Mouse (Mus musculus): ENCODE measurements around the gene Pabpc4.

- TF ChIP-seq MAX (IDR thresholded peaks at IDR 0.05) (no peak), CTCF (IDR thresholded peaks at IDR 0.05; ENCODE audit: control insufficient read depth, insufficient read depth, insufficient read length) (no peak)
Measured at GRCm38 (mm10) chr4:123229166-123229565, 33.0 kb upstream of the Pabpc4 start.

All from C2C12 (cell line).